Comparison of ENCODE assay signal across 8 mouse cellular contexts in genomic region chr9:67137681-67138080, GRCm38 (mm10).
DNase-seq lines count a peak whose midpoint lies in the region; ATAC-seq and TF ChIP-seq lines count a peak whose summit lies in the region.

No protein-coding gene starts in this region.

- H3K4me3 ChIP-seq in midbrain, embryonic 15.5 days, result no peak overlapping the region
- no peak overlapping the region for H3K4me3 ChIP-seq in midbrain, embryonic 14.5 days (replicated peaks; ENCODE audit: low read depth, low read length)
- no peak overlapping the region for H3K4me3 ChIP-seq in stomach, embryonic 14.5 days (ENCODE audit: low read depth, low read length)
- H3K4me3 ChIP-seq in cerebellum, adult 2 months (replicated peaks; ENCODE audit: insufficient read depth, low read depth, low read length), result no peak overlapping the region

- 0 out of 2 replicates have a peak overlapping the region, but pooled peaks have one; percentile 34 for H3K27ac ChIP-seq in midbrain, embryonic 15.5 days
- H3K27ac ChIP-seq in midbrain, embryonic 14.5 days (replicated peaks; ENCODE audit: low read depth, low read length), result no peak overlapping the region
- H3K27ac ChIP-seq in stomach, embryonic 14.5 days (ENCODE audit: low read length), result peak overlapping the region; percentile 70; the same call in 1 of the 2 replicates
- H3K27ac ChIP-seq in cerebellum, adult 2 months (ENCODE audit: insufficient read depth, low read length), result no peak overlapping the region

- no peak for TF ChIP-seq POLR2A in cerebellum, adult 2 months (IDR thresholded peaks at IDR 0.05; ENCODE audit: borderline replicate concordance, insufficient read depth, low read length)

- WGBS in midbrain, embryonic 15.5 days, result 69% methylated on average over 5 of the region's 5 CpGs
- 75% methylated on average over 5 of the region's 5 CpGs for WGBS in midbrain, embryonic 14.5 days
- 26% methylated on average over 5 of the region's 5 CpGs for WGBS in stomach, embryonic 14.5 days
- WGBS in cerebellum, adult 2 months, result 66% methylated on average over 5 of the region's 5 CpGs

- no peak overlapping the region for H3K9ac ChIP-seq in midbrain, embryonic 15.5 days
- no peak overlapping the region for H3K9ac ChIP-seq in midbrain, embryonic 14.5 days (replicated peaks; ENCODE audit: low read length)
- H3K9ac ChIP-seq in stomach, embryonic 14.5 days (replicated peaks; ENCODE audit: low read depth, low read length), result no peak overlapping the region

- no peak for ATAC-seq in midbrain, embryonic 15.5 days (replicated peaks)
- no peak for ATAC-seq in midbrain, embryonic 14.5 days (ENCODE audit: low FRiP score, low TSS enrichment)
- ATAC-seq in stomach, embryonic 14.5 days (ENCODE audit: insufficient number of reproducible peaks, insufficient read depth, low FRiP score, low read depth), result 0 out of 2 replicates have a peak, but pooled peaks have one; percentile 61

- peak; percentile 29 to 46 for DNase-seq in adrenal gland, adult (ENCODE audit: inconsistent age in 2 of 2, low spot score in 1 of 2)
- no peak for DNase-seq in adrenal gland, adult 8-10 months
- no peak for DNase-seq in midbrain, embryonic 14.5 days
- DNase-seq in kidney, adult 9 months, result peak; percentile 56
- no peak for DNase-seq in lung, postnatal 10 days
- DNase-seq in cerebellum, adult 2 months, result no peak

- H3K9me3 ChIP-seq in midbrain, embryonic 15.5 days, result no peaks in the 10 kb centered on the region
- H3K9me3 ChIP-seq in midbrain, embryonic 14.5 days (ENCODE audit: control insufficient read depth, low read length), result no peaks in the 10 kb centered on the region
- H3K9me3 ChIP-seq in stomach, embryonic 14.5 days (ENCODE audit: control insufficient read depth, low read depth, low read length), result no peaks in the 10 kb centered on the region

- no peaks in the 10 kb centered on the region for H3K36me3 ChIP-seq in midbrain, embryonic 15.5 days (replicated peaks)
- H3K36me3 ChIP-seq in midbrain, embryonic 14.5 days (ENCODE audit: control insufficient read depth, insufficient read depth, low read length), result no peaks in the 10 kb centered on the region
- H3K36me3 ChIP-seq in stomach, embryonic 14.5 days (ENCODE audit: control insufficient read depth, insufficient read depth, low read length), result no peaks in the 10 kb centered on the region

- no peak overlapping the region for H3K4me2 ChIP-seq in midbrain, embryonic 15.5 days
- no peak overlapping the region for H3K4me2 ChIP-seq in midbrain, embryonic 14.5 days (ENCODE audit: low read length)
- no peak overlapping the region for H3K4me2 ChIP-seq in stomach, embryonic 14.5 days (replicated peaks; ENCODE audit: low read depth, low read length)

- H3K27me3 ChIP-seq in midbrain, embryonic 15.5 days (replicated peaks), result no peaks in the 10 kb centered on the region
- H3K27me3 ChIP-seq in midbrain, embryonic 14.5 days (ENCODE audit: control insufficient read depth, insufficient read depth, low read length), result no peaks in the 10 kb centered on the region
- H3K27me3 ChIP-seq in stomach, embryonic 14.5 days (ENCODE audit: control insufficient read depth, insufficient read depth, low read length), result no peaks in the 10 kb centered on the region
- H3K27me3 ChIP-seq in cerebellum, adult 2 months (ENCODE audit: control insufficient read depth, insufficient read depth, low read length), result no peaks in the 10 kb centered on the region

- TF ChIP-seq CTCF in cerebellum, adult 2 months (IDR thresholded peaks at IDR 0.05; ENCODE audit: borderline replicate concordance, insufficient read depth, low read depth, low read length), result no peak

- no peaks in the 10 kb centered on the region; the same call in 1 of the 2 replicates for H3K4me1 ChIP-seq in midbrain, embryonic 15.5 days
- H3K4me1 ChIP-seq in midbrain, embryonic 14.5 days (ENCODE audit: control insufficient read depth, insufficient read depth, low read length), result no peaks in the 10 kb centered on the region
- peaks cover 20% of the 10 kb centered on the region for H3K4me1 ChIP-seq in stomach, embryonic 14.5 days (ENCODE audit: control insufficient read depth, insufficient read depth, low read length)
- no peaks in the 10 kb centered on the region; the same call in 1 of the 2 replicates for H3K4me1 ChIP-seq in cerebellum, adult 2 months (ENCODE audit: control insufficient read depth, insufficient read depth, low read length)

Comparison
In these comparisons a context has a peak if more than half of its experiments do, and no peak if none do; other contexts are left out.
1. DNase-seq: peak in adrenal gland, adult (2 of 2) and kidney, adult 9 months (single experiment); none in adrenal gland, adult 8-10 months (single experiment), midbrain, embryonic 14.5 days (single experiment), lung, postnatal 10 days (single experiment) and cerebellum, adult 2 months (0 of 2).
2. H3K27ac ChIP-seq: peak in midbrain, embryonic 15.5 days (single experiment) and stomach, embryonic 14.5 days (single experiment); none in midbrain, embryonic 14.5 days (single experiment) and cerebellum, adult 2 months (single experiment).